Mouse (Mus musculus) hindbrain, embryonic 11.5 days (tissue): Measurements from ENCODE around the gene Rmi1. TPM values are rescaled to one million over a fixed set of nuclear protein-coding genes. Genes with fewer than 3 reads are reported as not detected.

Experiments used
- microRNA counts: library from miRNA; unstranded; fragments of <30 nt; microRNA quantifications from one replicate; lab custom pipeline; 2015
- polyA plus RNA-seq: library from polyadenylated mRNA; unstranded; fragments of >200 nt; fragmentation: Nextera tagmentation; extraction: Ambion mirVana; gene quantifications from 2 replicates; pipeline ENCODE4 v1.2.1, GENCODE M21; 2014

Rmi1 gene
- polyA plus RNA-seq, 1 experiment from 2014 or later: 34.4 TPM

MicroRNA genes within 50 kb of the gene (microRNA counts, 519-probe panel; counts per million panel counts)
- microRNA mmu-miR-7a (lab: Ali Mortazavi, UCI): 2,774 counts per million, percentile 12 among the panel's probes with 10 or more counts

Other genes with a start within 250 kb of the Rmi1 start
- gene Idnk, start 244.6 kb upstream of the Rmi1 start, polyA plus RNA-seq: 57.8 and 62.7 TPM in 2 replicates
- gene Ubqln1, start 186.6 kb upstream of the Rmi1 start, polyA plus RNA-seq: 124 and 159 TPM in 2 replicates
- 37.3 and 45.2 TPM in 2 replicates for gene Gkap1, start 126.5 kb upstream of the Rmi1 start, polyA plus RNA-seq
- gene Kif27, start 43.1 kb upstream of the Rmi1 start, polyA plus RNA-seq: 1.4 and 2.5 TPM in 2 replicates
- gene 2210016F16Rik, start 17.0 kb upstream of the Rmi1 start, polyA plus RNA-seq: 30.5 and 31.6 TPM in 2 replicates
- 2,191 and 2,423 TPM in 2 replicates for gene Hnrnpk, start 1.1 kb downstream of the Rmi1 start, polyA plus RNA-seq
- gene Slc28a3, start 208.6 kb downstream of the Rmi1 start, polyA plus RNA-seq: 0.08 TPM in 1 of 2 replicates, not detected in the other